Mouse (Mus musculus) CH12.LX (cell line): ENCODE results near the gene Trarg1. TPM values are rescaled to one million over a fixed set of nuclear protein-coding genes. Genes with fewer than 3 reads are reported as not detected.
"Not testable (repeated sequence)": the region's sequence is repeated elsewhere in the genome, so short reads cannot be mapped to it uniquely, and the experiment has no call there.

Experiments
- DNase-seq: peaks from one replicate; pipeline ENCODE4 v3.0.0-alpha.2; 2013; ENCODE audit errors: extremely low read depth
- H3K27ac ChIP-seq: 2 replicates; pipeline ENCODE4 v1.5.1; 2012; ENCODE audit warnings: low read depth, mild to moderate bottlenecking, control low read depth, moderate library complexity; ENCODE audit not compliant: insufficient read depth
- H3K27me3 ChIP-seq: replicated peaks from 2 replicates; pipeline ENCODE3; 2012; ENCODE audit warnings: inconsistent platforms
- H3K36me3 ChIP-seq, 2 experiments: replicated peaks in 1 of 2; 2 replicates each; pipeline versions ENCODE3 to v1.6.1; 2012; ENCODE audit warnings: inconsistent platforms in 1 of 2, low read length in 1 of 2, mild to moderate bottlenecking in 1 of 2, mixed read lengths in 1 of 2, moderate library complexity in 1 of 2; ENCODE audit not compliant: control insufficient read depth in 1 of 2, insufficient read depth in 1 of 2
- H3K4me1 ChIP-seq, 2 experiments: 2 replicates each; pipeline ENCODE4 v1.6.1; 2012; ENCODE audit warnings: inconsistent platforms in 1 of 2, moderate library complexity in 1 of 2; ENCODE audit not compliant: insufficient read depth in 2 of 2, control insufficient read depth in 1 of 2
- H3K4me2 ChIP-seq: 2 replicates; pipeline ENCODE4 v1.6.1; 2012; ENCODE audit warnings: low read depth, mild to moderate bottlenecking, control low read depth; ENCODE audit not compliant: poor library complexity, insufficient read depth, severe bottlenecking
- H3K4me3 ChIP-seq, 3 experiments: fragments of 150-350 bp in 1 of 3; sonication (generic) in 1 of 3; replicated peaks in 1 of 3; 2 replicates each; pipeline versions ENCODE3 to v1.5.1; 2011 to 2012; ENCODE audit warnings: low read depth in 2 of 3, low read length in 2 of 3, mild to moderate bottlenecking in 2 of 3, moderate library complexity in 2 of 3, control low read depth in 1 of 3, improper control_type of control experiment in 1 of 3, inconsistent platforms in 1 of 3, mixed read lengths in 1 of 3; ENCODE audit not compliant: poor library complexity in 1 of 3
- H3K79me2 ChIP-seq: replicated peaks from 2 replicates; pipeline ENCODE4 v1.6.1; 2012; ENCODE audit warnings: mild to moderate bottlenecking, moderate library complexity; ENCODE audit not compliant: control insufficient read depth, poor library complexity, insufficient read depth, severe bottlenecking; ENCODE audit errors: extremely low read depth
- H3K9ac ChIP-seq: 2 replicates; pipeline ENCODE4 v1.6.1; 2012; ENCODE audit warnings: low read depth, mild to moderate bottlenecking, control low read depth, moderate library complexity; ENCODE audit not compliant: insufficient read depth
- H3K9me3 ChIP-seq: replicated peaks from 2 replicates; pipeline ENCODE3; 2012; ENCODE audit warnings: low read length, inconsistent platforms, mixed read lengths
- BHLHE40 ChIP-seq: IDR thresholded peaks from 2 replicates; pipeline ENCODE4 v1.6.1; 2011; ENCODE audit warnings: mild to moderate bottlenecking, low read depth, low read length, improper control_type of control experiment
- CHD2 ChIP-seq: IDR thresholded peaks from 2 replicates; pipeline ENCODE4 v1.6.1; 2011; ENCODE audit warnings: low read length, improper control_type of control experiment
- E2F4 ChIP-seq: IDR thresholded peaks from 2 replicates; pipeline ENCODE4 v1.6.1; 2011; ENCODE audit warnings: low read depth, low read length, improper control_type of control experiment; ENCODE audit not compliant: insufficient replicate concordance
- ELF1 ChIP-seq: IDR thresholded peaks from 2 replicates; pipeline ENCODE4 v1.6.1; 2014; ENCODE audit warnings: low read depth, mild to moderate bottlenecking, inconsistent platforms, low read length, improper control_type of control experiment
- ETS1 ChIP-seq: conservative IDR thresholded peaks from 2 replicates; pipeline ENCODE4 v1.6.1; 2012; ENCODE audit warnings: low read depth, mild to moderate bottlenecking, inconsistent platforms, low read length, improper control_type of control experiment, moderate library complexity
- GABPA ChIP-seq: IDR thresholded peaks from 2 replicates; pipeline ENCODE4 v1.6.1; 2012; ENCODE audit warnings: low read depth, low read length, improper control_type of control experiment, inconsistent platforms; ENCODE audit not compliant: insufficient replicate concordance
- HCFC1 ChIP-seq: IDR thresholded peaks from 2 replicates; pipeline ENCODE4 v1.6.1; 2012; ENCODE audit warnings: low read depth, mild to moderate bottlenecking, inconsistent platforms, low read length, improper control_type of control experiment
- JUN ChIP-seq: IDR thresholded peaks from 2 replicates; pipeline ENCODE4 v1.6.1; 2011; ENCODE audit warnings: low read depth, mild to moderate bottlenecking, low read length, improper control_type of control experiment, moderate library complexity; ENCODE audit not compliant: insufficient read depth
- JUND ChIP-seq: conservative IDR thresholded peaks from 2 replicates; pipeline ENCODE4 v1.6.1; 2011; ENCODE audit warnings: low read depth, low read length, improper control_type of control experiment
- KAT2A ChIP-seq: IDR thresholded peaks from 2 replicates; pipeline ENCODE4 v1.6.1; 2012; ENCODE audit warnings: low read length, improper control_type of control experiment, inconsistent platforms; ENCODE audit not compliant: insufficient replicate concordance
- MAX ChIP-seq: IDR thresholded peaks from 2 replicates; pipeline ENCODE4 v1.6.1; 2011; ENCODE audit warnings: low read length, improper control_type of control experiment
- MAZ ChIP-seq: IDR thresholded peaks from 2 replicates; pipeline ENCODE4 v1.6.1; 2012; ENCODE audit warnings: low read depth, mild to moderate bottlenecking, inconsistent platforms, low read length, improper control_type of control experiment, moderate library complexity
- MXI1 ChIP-seq: IDR thresholded peaks from 2 replicates; pipeline ENCODE4 v1.6.1; 2011; ENCODE audit warnings: mild to moderate bottlenecking, low read depth, low read length, improper control_type of control experiment
- MYC ChIP-seq: IDR thresholded peaks from 2 replicates; pipeline ENCODE4 v1.6.1; 2011; ENCODE audit warnings: low read depth, mild to moderate bottlenecking, improper control_type of control experiment, low read length
- NRF1 ChIP-seq: IDR thresholded peaks from 2 replicates; pipeline ENCODE4 v1.6.1; 2014; ENCODE audit warnings: low read depth, mild to moderate bottlenecking, inconsistent platforms, low read length, improper control_type of control experiment, moderate library complexity
- POLR2A ChIP-seq: IDR thresholded peaks from 2 replicates; pipeline ENCODE4 v1.6.1; 2011; ENCODE audit warnings: low read depth, mild to moderate bottlenecking, improper control_type of control experiment, low read length
- POLR2AphosphoS2 ChIP-seq: IDR thresholded peaks from 2 replicates; pipeline ENCODE4 v1.6.1; 2011; ENCODE audit warnings: low read depth, low read length, improper control_type of control experiment
- RAD21 ChIP-seq: IDR thresholded peaks from 2 replicates; pipeline ENCODE4 v1.6.1; 2011; ENCODE audit warnings: low read depth, mild to moderate bottlenecking, low read length, improper control_type of control experiment, moderate library complexity
- SIN3A ChIP-seq: IDR thresholded peaks from 2 replicates; pipeline ENCODE4 v1.6.1; 2012; ENCODE audit warnings: low read length, improper control_type of control experiment, inconsistent platforms
- TBP ChIP-seq: conservative IDR thresholded peaks from 2 replicates; pipeline ENCODE4 v1.6.1; 2011; ENCODE audit warnings: low read depth, low read length, improper control_type of control experiment
- TCF12 ChIP-seq: IDR thresholded peaks from 2 replicates; pipeline ENCODE4 v1.6.1; 2014; ENCODE audit warnings: low read depth, mild to moderate bottlenecking, inconsistent platforms, low read length, improper control_type of control experiment
- UBTF ChIP-seq: IDR thresholded peaks from 2 replicates; pipeline ENCODE4 v1.6.1; 2012; ENCODE audit warnings: low read depth, mild to moderate bottlenecking, inconsistent platforms, low read length, improper control_type of control experiment, moderate library complexity
- USF2 ChIP-seq: conservative IDR thresholded peaks from 2 replicates; pipeline ENCODE4 v1.6.1; 2011; ENCODE audit warnings: low read depth, low read length, improper control_type of control experiment
- ZMIZ1 ChIP-seq: IDR thresholded peaks from 2 replicates; pipeline ENCODE4 v1.6.1; 2012; ENCODE audit warnings: low read depth, mild to moderate bottlenecking, inconsistent platforms, low read length, improper control_type of control experiment
- dilution Hi-C: fragments of 300-500 bp; cut with MboI; formaldehyde crosslinking; loops from 2 replicates; pipeline ENCODE4 v1.14.3; 2020; ENCODE audit warnings: low sequenced_read_pairs; ENCODE audit not compliant: extremely low pct_unique_long_range_greater_than_20kb, extremely low pct_ligation_motif_present
- in situ Hi-C: fragments of 300-500 bp; cut with MboI; formaldehyde crosslinking; loops from 3 replicates; pipeline ENCODE4 v1.14.3; 2019; ENCODE audit warnings: low sequenced_read_pairs, low pct_ligation_motif_present, low pct_unique_long_range_greater_than_20kb, mixed read lengths
- polyA plus RNA-seq: library from polyadenylated mRNA; unstranded; fragments of >175 nt; gene quantifications from 2 replicates; pipeline ENCODE4 v1.2.1, GENCODE M21; 2012; ENCODE audit warnings: low read depth; ENCODE audit not compliant: insufficient read length
- total RNA-seq, 2 experiments: library from RNA; depleted of rRNA; stranded (reverse); fragments of 300-350 nt in 1 of 2; fragments of >200 nt in 1 of 2; gene quantifications; 2 replicates each; pipeline ENCODE4 v1.2.3; 2012 to 2014

Trarg1 gene
- total RNA-seq (2012; rRNA removed) = not detected in 2 replicates
- total RNA-seq (2014; rRNA removed) = not detected in 2 replicates
- polyA plus RNA-seq = not detected in 2 replicates

DNA sequence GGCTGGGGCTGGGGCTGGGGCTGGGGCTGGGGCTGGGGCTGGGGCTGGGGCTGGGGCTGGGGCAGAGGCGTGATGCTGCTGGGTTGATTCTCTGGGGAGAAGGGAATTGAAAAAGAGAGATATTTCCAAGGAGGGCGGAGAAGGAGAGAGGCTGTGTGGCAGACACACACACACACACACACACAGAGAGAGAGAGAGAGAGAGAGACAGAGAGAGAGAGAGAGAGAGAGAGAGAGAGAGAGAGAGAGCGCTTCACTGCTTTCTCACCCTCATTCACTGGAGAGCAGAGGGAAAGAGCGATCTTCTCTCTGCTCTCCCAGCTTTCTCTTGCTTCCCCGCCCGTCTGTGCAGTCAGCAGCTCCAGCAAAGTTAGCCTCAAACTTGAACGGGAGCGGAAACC is at the start of gene Trarg1:
Gene Trarg1, plus strand, starts transcription at position 301 of the 400 bp plus-strand sequence.
- H3K4me1 ChIP-seq, H3K4me2 ChIP-seq, H3K79me2 ChIP-seq, DNase-seq, H3K27ac ChIP-seq, H3K9me3 ChIP-seq, dilution Hi-C loops, H3K4me3 ChIP-seq, in situ Hi-C loops, H3K36me3 ChIP-seq, H3K9ac ChIP-seq: not testable (repeated sequence)
- H3K27me3 ChIP-seq = peaks cover 37% of the 10 kb centered on the region

DNA sequence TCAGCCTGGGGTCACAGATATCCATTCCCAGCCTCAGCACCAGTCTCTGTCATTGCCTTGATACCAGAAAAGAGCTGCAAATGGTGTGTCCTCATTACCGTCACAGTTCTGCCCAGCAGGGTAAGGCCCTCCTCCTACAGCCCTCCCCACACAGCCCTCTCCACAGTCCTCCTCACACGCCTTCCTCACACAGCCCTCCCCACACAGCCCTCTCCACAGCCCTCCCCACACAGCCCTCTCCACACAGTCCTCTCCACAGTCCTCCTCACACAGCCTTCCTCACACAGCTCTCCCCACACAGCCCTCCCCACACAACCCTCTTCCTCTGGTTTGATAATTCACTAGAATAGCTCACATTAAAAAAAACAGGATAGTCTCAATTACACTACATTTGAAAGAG is 49.6 kb upstream of the Trarg1 start:
- peaks cover 4% of the 10 kb centered on the region for H3K9me3 ChIP-seq
- dilution Hi-C loops = no loop called here

GRCm38 (mm10) chr11:76630487-76630886 is 49.1 kb upstream of the Trarg1 start:
- dilution Hi-C loops = no loop called here
- H3K4me3 ChIP-seq = no peak overlapping the region
- no peak for DNase-seq

More for the DNA sequence above, 49.6 kb upstream of the Trarg1 start:
- Histone ChIP-seq H3K36me3 (no peaks in the 10 kb centered on the region), H3K27ac (no peak overlapping the region), H3K4me2 (no peak overlapping the region), H3K9ac (no peak overlapping the region), H3K79me2 (no peaks in the 10 kb centered on the region), H3K4me1 (no peaks in the 10 kb centered on the region), H3K4me3 (no peak overlapping the region), H3K27me3 (peaks cover 3% of the 10 kb centered on the region)
- in situ Hi-C loops = loop anchor here (5.0 kb wide), 1 partner anchor 33 kb away; no protein-coding TSS in a partner anchor
- no peak for DNase-seq
- TF ChIP-seq MAZ = no peak
- TF ChIP-seq MYC = no peak
- TF ChIP-seq POLR2AphosphoS2 = no peak
- TF ChIP-seq BHLHE40 = no peak
- TF ChIP-seq GABPA = no peak
- no peak for TF ChIP-seq MAX
- TF ChIP-seq NRF1 = no peak
- TF ChIP-seq E2F4 = no peak
- TF ChIP-seq TCF12 = no peak
- no peak for TF ChIP-seq TBP
- no peak for TF ChIP-seq HCFC1
- no peak for TF ChIP-seq USF2
- TF ChIP-seq ELF1 = no peak
- no peak for TF ChIP-seq JUND
- TF ChIP-seq JUN = no peak
- TF ChIP-seq ETS1 = no peak
- no peak for TF ChIP-seq KAT2A
- no peak for TF ChIP-seq RAD21

More at GRCm38 (mm10) chr11:76630487-76630886, 49.1 kb upstream of the Trarg1 start:
- in situ Hi-C loops = loop anchor here (5.0 kb wide), 1 partner anchor 33 kb away; no protein-coding TSS in a partner anchor
- Histone ChIP-seq H3K27ac (no peak overlapping the region), H3K36me3 (no peaks in the 10 kb centered on the region), H3K9ac (no peak overlapping the region), H3K27me3 (peaks cover 3% of the 10 kb centered on the region), H3K79me2 (no peaks in the 10 kb centered on the region), H3K4me2 (no peak overlapping the region), H3K4me1 (no peaks in the 10 kb centered on the region)
- no peak for TF ChIP-seq CHD2
- no peak for TF ChIP-seq HCFC1
- no peak for TF ChIP-seq MAX
- no peak for TF ChIP-seq JUND
- no peak for TF ChIP-seq MYC
- no peak for TF ChIP-seq ZMIZ1
- no peak for TF ChIP-seq NRF1
- TF ChIP-seq ELF1 = no peak
- no peak for TF ChIP-seq UBTF
- TF ChIP-seq MXI1 = no peak
- TF ChIP-seq KAT2A = no peak
- no peak for TF ChIP-seq TBP
- TF ChIP-seq SIN3A = no peak
- TF ChIP-seq POLR2A = no peak
- TF ChIP-seq, all 38 proteins: peak for 0
- H3K9me3 ChIP-seq = peaks cover 4% of the 10 kb centered on the region
